Mouse (Mus musculus): ENCODE results near the gene Cd37.

Cd37 gene

GRCm38 (mm10) chr7:45234922-45235571 lies 3.9 kb downstream of the Cd37 start:
- in situ Hi-C loops (cut with MboI, MseI), result no loop called here

GRCm38 (mm10) chr7:45234333-45234841 lies 4.5 kb downstream of the Cd37 start:
- in situ Hi-C loops (cut with MboI, MseI), result no loop called here

DNA sequence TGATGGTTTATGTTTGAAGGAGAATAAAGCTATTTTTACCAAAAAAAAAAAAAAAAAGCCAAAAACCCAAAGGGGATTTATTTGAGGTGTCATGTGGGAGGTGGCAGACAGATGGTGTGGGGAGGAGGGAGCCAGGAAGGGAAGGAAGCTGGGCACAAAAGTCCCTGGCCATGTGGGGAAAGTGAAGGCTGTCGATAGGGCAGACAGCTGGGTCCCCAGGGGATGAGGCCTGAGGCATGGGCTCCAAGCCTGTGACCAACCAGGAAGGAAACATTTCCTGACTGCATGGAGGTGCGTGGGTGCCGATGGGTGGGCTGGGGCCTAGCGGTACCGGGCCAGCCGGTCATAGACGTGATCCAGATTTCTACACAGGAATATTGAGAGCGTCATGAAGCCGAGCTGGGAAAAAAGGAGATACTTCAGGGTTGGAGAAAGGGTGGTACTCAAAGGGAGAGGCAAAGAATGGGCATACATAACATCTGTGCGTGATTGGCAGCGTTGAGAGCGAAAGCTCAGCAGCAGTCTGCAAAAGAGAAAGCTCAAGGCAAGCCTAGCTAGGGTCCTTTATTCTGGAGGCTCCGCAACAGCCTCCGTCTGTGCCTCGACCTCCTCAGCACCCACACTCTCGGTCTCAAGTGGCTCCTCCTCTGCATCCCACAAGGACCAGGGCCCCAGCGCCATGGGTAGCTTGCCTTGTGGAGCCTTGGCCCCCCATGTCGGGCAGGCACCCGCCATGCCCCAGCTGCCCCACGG lies 5.2 kb downstream of the Cd37 start:
- in situ Hi-C loops (cut with MboI, MseI), result no loop called here

DNA sequence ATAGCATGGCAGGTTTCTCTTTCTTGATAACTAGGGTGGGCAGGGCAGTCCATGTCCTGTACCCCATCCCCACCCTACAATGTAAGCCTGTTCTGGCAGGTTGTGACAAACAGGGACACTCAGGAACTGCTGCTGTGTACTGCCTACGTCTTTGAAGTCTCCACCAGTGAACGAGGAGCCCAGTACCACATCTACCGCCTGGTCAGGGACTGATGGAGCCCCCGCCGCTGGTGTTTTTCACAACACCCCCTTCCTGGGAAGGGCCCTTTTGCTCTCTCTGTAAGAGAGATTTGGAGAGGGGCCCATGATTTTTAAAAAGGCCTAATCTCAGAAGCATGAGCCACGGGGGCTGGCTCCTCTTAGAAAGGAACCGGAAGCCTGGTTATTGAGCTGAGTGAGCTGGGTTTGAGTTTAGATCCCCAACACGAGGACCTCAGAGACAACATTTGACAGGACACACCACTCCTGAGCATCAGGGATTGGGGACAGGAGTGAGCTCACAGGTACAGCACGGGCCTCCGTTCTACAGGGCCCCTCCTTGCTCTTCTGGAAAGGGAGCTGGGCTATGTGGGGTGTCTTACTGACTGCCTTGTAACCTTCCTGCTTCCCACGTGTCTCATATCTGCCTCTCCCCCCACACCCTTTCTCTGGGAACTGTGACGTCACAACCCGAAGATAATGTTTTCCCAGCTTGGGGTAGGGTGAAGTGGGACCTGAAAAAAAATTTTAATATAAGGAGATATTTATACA lies 6.0 kb downstream of the Cd37 start:
- in situ Hi-C loops (cut with MboI, MseI), result no loop called here

GRCm38 (mm10) chr7:45231941-45232340 lies 7.0 kb downstream of the Cd37 start:
- in situ Hi-C loops (cut with MboI, MseI), result no loop called here

GRCm38 (mm10) chr7:45231192-45231591 lies 7.7 kb downstream of the Cd37 start:
- in situ Hi-C loops (cut with MboI, MseI), result no loop called here

GRCm38 (mm10) chr7:45229459-45230203 lies 9.3 kb downstream of the Cd37 start:
- in situ Hi-C loops (cut with MboI, MseI), result no loop called here

- in situ Hi-C loops (cut with MboI, MseI), result no loop called here
Observed at GRCm38 (mm10) chr7:45229046-45229445, 9.9 kb downstream of the Cd37 start.

- in situ Hi-C loops (cut with MboI, MseI), result no loop called here
Observed at GRCm38 (mm10) chr7:45228548-45228947, 10.4 kb downstream of the Cd37 start.

DNA sequence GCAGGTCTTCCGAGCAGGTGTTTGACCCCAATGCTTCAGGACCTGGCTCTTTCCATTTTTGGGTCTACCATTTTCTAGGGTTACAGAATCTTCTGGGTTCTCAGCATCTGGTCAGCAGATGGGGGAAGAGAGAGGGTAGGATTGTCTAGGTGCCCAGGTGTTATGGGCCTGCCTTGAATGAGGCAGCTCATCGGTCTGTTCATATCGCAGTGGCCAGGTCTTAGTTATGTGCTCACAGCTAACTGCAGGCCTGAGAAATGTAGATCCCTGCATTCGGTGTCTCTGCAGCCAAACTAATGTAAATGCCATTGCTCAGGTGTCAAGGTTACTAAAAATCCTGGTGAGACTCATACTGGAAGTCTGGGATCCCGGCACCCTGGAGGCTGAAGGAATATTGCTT lies 12.5 kb downstream of the Cd37 start:
- in situ Hi-C loops (cut with MboI, MseI), result no loop called here

DNA sequence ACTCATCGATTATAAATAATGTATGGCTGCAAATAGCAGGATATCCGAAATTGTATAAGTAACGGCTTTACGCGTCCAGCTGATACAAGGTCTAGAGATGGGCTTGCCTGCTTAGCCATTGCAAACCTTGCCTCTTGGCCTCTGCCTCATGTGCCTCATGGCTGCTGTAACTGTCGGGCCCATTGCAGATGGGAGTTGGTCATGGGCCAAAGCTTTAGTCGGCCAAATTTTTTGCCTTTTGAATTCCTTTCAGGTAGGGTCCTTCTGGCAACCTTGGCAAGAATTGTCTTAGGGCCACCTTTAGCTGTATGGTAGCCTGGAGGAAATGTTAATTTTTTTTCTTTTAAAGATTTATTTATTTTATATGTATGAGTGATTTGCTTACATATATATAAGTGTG lies 14.1 kb downstream of the Cd37 start:
- in situ Hi-C loops (cut with MboI, MseI), result no loop called here

GRCm38 (mm10) chr7:45221680-45222079 lies 17.2 kb downstream of the Cd37 start:
- in situ Hi-C loops (cut with MboI, MseI), result no loop called here

- in situ Hi-C loops (cut with MboI, MseI), result no loop called here
Observed at GRCm38 (mm10) chr7:45216442-45217183, 22.3 kb downstream of the Cd37 start.

DNA sequence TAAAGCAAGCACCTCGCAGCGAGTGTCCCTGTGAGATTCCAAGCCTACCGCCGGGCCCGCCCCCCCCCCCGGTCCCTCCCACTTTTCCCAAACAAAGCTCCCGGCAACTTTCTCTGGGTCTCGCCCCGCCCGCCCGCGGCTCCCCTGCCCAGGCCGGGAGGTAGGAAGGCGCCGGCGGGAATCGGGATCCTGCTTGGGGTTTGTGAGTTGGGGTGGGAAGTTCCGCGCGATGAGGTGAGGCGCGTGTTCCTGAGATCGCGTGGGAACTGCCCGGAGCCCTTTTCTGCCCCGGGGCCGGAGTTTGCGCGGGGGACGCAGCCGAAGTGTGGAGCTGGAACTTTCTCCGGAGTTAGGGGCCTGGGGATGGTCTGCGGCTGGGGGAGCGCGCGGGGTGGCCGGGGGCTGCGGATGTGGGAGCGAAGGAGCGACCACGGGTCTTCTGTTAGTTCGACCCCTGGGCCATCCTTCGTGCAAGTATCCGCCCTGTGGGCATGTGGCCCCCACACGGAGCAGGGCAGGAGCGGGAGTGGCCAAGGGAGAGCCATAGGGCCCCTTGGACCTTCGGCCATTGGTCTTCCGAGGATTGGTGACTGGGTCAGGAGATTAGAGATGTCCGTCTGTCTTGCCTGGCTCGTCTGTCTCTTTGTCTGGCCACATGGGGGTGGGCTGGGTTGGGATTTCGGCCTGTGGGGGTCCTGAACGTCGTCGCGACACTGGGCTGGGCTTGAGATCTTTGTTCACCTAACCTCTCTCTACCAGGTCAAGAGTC lies 23.1 kb downstream of the Cd37 start, which contains the start of gene Tead2:
TSS of gene Tead2 (plus strand) at position 81 of the 769 bp plus-strand sequence.
- in situ Hi-C loops (cut with MboI, MseI), result no loop called here

DNA sequence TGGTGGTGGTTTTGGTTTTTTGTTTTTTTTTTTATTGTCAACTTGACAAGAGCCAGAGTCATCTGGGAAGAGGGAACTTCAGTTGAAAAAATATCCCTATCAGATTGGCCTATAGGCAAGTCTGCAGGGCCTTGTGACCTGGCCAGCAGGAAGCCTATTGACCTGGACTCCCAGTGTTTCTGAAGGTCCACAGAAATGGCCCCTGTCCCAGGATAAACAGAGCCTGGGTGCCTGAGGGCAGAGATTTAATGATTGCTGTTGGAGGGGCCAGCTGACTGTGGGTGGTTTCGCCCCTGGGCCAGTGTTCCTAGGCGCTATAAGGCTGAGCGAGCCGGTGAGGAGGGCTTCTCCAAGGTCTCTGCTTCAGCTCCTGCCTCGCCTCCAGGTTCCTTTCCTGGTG lies 25.2 kb downstream of the Cd37 start:
- in situ Hi-C loops (cut with MboI, MseI), result no loop called here

GRCm38 (mm10) chr7:45212356-45212755 lies 26.6 kb downstream of the Cd37 start:
- in situ Hi-C loops (cut with MboI, MseI), result no loop called here

- in situ Hi-C loops (cut with MboI, MseI), result no loop called here
Observed at GRCm38 (mm10) chr7:45211851-45212251, 27.1 kb downstream of the Cd37 start, which contains the start of gene Dkkl1. Gene Dkkl1, minus strand, starts transcription at chr7:45212147.

GRCm38 (mm10) chr7:45211070-45211469 lies 27.8 kb downstream of the Cd37 start:
- in situ Hi-C loops (cut with MboI, MseI), result no loop called here

DNA sequence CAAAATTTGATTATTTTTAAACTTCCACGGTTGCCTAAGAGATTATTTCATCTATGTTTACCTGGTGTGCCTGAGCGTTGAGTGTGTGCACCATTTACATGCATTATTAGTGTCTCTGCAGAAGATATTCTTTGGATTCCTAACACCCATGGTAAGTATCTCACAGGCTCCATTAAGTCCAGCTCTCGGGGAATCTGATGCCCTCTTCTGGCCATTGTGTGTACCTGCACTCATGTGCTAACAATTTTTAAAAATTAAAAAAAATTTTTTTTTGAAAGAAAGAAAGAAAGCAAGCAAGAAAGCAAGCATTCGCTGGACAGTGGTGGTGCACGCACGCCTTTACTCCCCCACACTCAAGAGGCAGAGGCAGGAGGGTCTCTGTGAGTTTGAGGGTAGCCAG lies 30.7 kb downstream of the Cd37 start:
- in situ Hi-C loops (cut with MboI, MseI), result no loop called here

Data from T-helper 1 cell (primary cell).